Mouse (Mus musculus) liver, postnatal 0 days (tissue): ENCODE measurements around the gene Cd55b.

Experiments used
- CTCF ChIP-seq: sonication (generic); IDR thresholded peaks from 2 replicates; pipeline ENCODE4 v1.5.1; 2016; ENCODE audit warnings: antibody characterized with exemption, low read depth
- EP300 ChIP-seq: IDR thresholded peaks from 2 replicates; pipeline ENCODE4 v1.6.1; 2016; ENCODE audit warnings: antibody characterized with exemption, low read depth, mild to moderate bottlenecking

DNA sequence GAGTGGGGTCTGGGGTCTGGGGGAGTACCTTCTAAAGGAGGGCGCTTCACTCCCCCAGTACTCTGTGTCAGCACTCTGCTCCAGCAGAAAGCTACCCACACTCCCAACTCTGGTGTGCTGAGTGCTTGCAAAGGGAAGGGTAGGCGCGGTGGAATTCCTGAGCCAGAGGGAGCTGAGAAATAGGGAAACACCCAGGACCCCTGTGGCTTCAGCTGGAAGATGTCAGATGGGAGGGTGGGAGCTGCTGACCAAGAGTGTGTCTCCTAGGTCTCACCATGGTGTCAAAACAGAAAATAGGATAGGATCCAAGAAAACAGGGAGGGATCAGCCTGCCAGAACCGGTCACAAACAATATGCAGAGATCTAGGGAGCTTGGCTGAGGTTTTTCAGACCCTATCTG lies 40.1 kb upstream of the Cd55b start:
- TF ChIP-seq CTCF = no peak
- no peak for TF ChIP-seq EP300
